Mouse (Mus musculus): ENCODE measurements around the gene 4930562C15Rik.

- TF ChIP-seq CTCF (IDR thresholded peaks at IDR 0.05; ENCODE audit: control insufficient read depth, insufficient read depth, insufficient read length) (no peak), MYOG (IDR thresholded peaks at IDR 0.05; ENCODE audit: control insufficient read depth, extremely low read depth, insufficient read length) (no peak)
Observed at GRCm38 (mm10) chr16:4877701-4878100, 42.5 kb downstream of the 4930562C15Rik start.

All from C2C12 (cell line).